Mouse (Mus musculus) small intestine, adult 2 months (tissue): ENCODE measurements around the gene Ifna1.

Experiments
- CTCF ChIP-seq: fragments of 200-500 bp; IDR thresholded peaks from 2 replicates; pipeline ENCODE4 v1.5.1; 2012; ENCODE audit warnings: low read depth, mild to moderate bottlenecking, control low read depth, inconsistent platforms, low read length, moderate library complexity, mixed read lengths; ENCODE audit not compliant: insufficient replicate concordance, insufficient read length; ENCODE audit errors: extremely low read depth
- POLR2A ChIP-seq: fragments of 200-500 bp; IDR thresholded peaks from 2 replicates; pipeline ENCODE4 v1.6.1; 2012; ENCODE audit warnings: low read depth, mild to moderate bottlenecking, control low read depth, inconsistent platforms, low read length, moderate library complexity

DNA sequence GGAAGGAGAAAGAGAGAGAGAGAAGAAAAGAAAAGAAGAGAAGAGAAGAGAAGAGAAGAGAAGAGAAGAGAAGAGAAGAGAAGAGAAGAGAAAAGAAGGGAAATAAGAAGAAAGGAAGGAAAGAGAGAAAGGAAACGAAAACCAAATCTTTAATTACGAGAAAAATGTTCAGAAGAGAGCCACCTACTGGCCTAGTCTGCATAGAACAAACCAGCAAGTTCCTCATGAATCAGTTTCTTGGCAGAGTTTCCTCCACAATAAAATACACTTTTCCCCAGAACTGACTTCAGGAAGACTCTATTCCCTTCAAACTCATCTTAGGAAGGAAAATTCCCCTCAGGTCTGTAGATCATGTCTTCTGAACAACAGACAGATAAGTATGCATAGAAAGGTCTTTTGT lies 4.6 kb upstream of the Ifna1 start:
- TF ChIP-seq CTCF (no peak), POLR2A (no peak)
